Mouse (Mus musculus) embryonic stem cell, embryonic (primary cell): ENCODE data around the gene Cacnb1.

ENCODE experiments used
- CTCF ChIA-PET, 4 experiments: fragments of 300-600 bp in 2 of 4; fragments of 350-600 bp in 2 of 4; sonication (Branson Sonifier 250); formaldehyde crosslinking; loops; one replicate each; lab custom pipeline; 2022; ENCODE audit warnings: inconsistent platforms in 2 of 4; lab: Charles Lee
- POLR2A ChIA-PET, 4 experiments: fragments of 300-600 bp in 2 of 4; fragments of 350-600 bp in 2 of 4; sonication (Branson Sonifier 250); formaldehyde crosslinking; loops; one replicate each; lab custom pipeline; 2022; ENCODE audit warnings: antibody characterized with exemption in 4 of 4, inconsistent platforms in 1 of 4; lab: Charles Lee

Cacnb1 gene

GRCm38 (mm10) chr11:98049672-98050519, 27.1 kb upstream of the Cacnb1 start:
- ChIA-PET POLR2A (interaction anchor here in 3 of 4 experiments (0.6 to 3.5 kb wide), 14 partner anchors 8 to 1936 kb away, joined by 3 to 36 read pairs (median 4); partner anchors contain the start of gene Psmb3 (in 1 of the 3)), CTCF (no interaction called here)

GRCm38 (mm10) chr11:98047745-98048144, 24.9 kb upstream of the Cacnb1 start:
- CTCF ChIA-PET, result interaction anchor here in 1 of 4 experiments (1.0 kb wide), 1 partner anchor 16 kb away, joined by 3 read pairs; no protein-coding TSS in a partner anchor

GRCm38 (mm10) chr11:98046466-98046865, 23.6 kb upstream of the Cacnb1 start:
- ChIA-PET POLR2A (interaction anchor here in 2 of 4 experiments (0.6 to 9.3 kb wide), 8 partner anchors 11 to 44 kb away, joined by 3 to 138 read pairs (median 4); partner anchors contain the start of gene Rpl19 (in 2 of the 2)), CTCF (interaction anchor here in 1 of 4 experiments (0.7 kb wide), 1 partner anchor 44 kb away, joined by 3 read pairs; no protein-coding TSS in a partner anchor)

More at GRCm38 (mm10) chr11:98047745-98048144, 24.9 kb upstream of the Cacnb1 start:
- POLR2A ChIA-PET, result interaction anchor here in 1 of 4 experiments (1.0 to 1.5 kb wide), 2 partner anchors 12 to 13 kb away, joined by 3 to 4 read pairs; no protein-coding TSS in a partner anchor

GRCm38 (mm10) chr11:98045596-98045995, 22.8 kb upstream of the Cacnb1 start:
- POLR2A ChIA-PET, result interaction anchor here (0.6 to 9.3 kb wide), 10 partner anchors 10 to 75 kb away, joined by 3 to 138 read pairs (median 5); partner anchors contain the start of gene Rpl19 (in 2 of the 4)
- CTCF ChIA-PET, result interaction anchor here in 1 of 4 experiments (1.8 kb wide), 1 partner anchor 30 kb away, joined by 4 read pairs; no protein-coding TSS in a partner anchor

GRCm38 (mm10) chr11:98044074-98044473, 21.2 kb upstream of the Cacnb1 start:
- ChIA-PET CTCF (interaction anchor here (0.5 to 2.1 kb wide), 14 partner anchors 9 to 299 kb away, joined by 3 to 9 read pairs (median 4); no protein-coding TSS in a partner anchor), POLR2A (interaction anchor here (0.6 to 9.3 kb wide), 41 partner anchors 8 to 544 kb away, joined by 3 to 138 read pairs (median 5); partner anchors contain the start of genes Rpl19 (in 4 of the 4), Stac2 (in 3 of the 4) and Cacnb1 (in 2 of the 4))

GRCm38 (mm10) chr11:98042741-98043140, 19.9 kb upstream of the Cacnb1 start:
- POLR2A ChIA-PET, result interaction anchor here (0.7 to 9.3 kb wide), 35 partner anchors 8 to 730 kb away, joined by 3 to 138 read pairs (median 5); partner anchors contain the start of genes Rpl19 (in 3 of the 4), Stac2 (in 3 of the 4), Cacnb1 (in 2 of the 4) and Arl5c (in 1 of the 4)
- CTCF ChIA-PET, result interaction anchor here in 3 of 4 experiments (0.6 to 2.1 kb wide), 11 partner anchors 10 to 337 kb away, joined by 3 to 9 read pairs (median 4); partner anchors contain the start of gene Cacnb1 (in 1 of the 3)

GRCm38 (mm10) chr11:98040975-98041374, 18.1 kb upstream of the Cacnb1 start:
- ChIA-PET POLR2A (interaction anchor here (0.7 to 9.3 kb wide), 22 partner anchors 9 to 243 kb away, joined by 3 to 138 read pairs (median 4); partner anchors contain the start of genes Rpl19 (in 2 of the 4), Stac2 (in 2 of the 4) and Lasp1 (in 1 of the 4)), CTCF (interaction anchor here (0.6 to 1.4 kb wide), 7 partner anchors 9 to 1376 kb away, joined by 3 to 5 read pairs (median 4); no protein-coding TSS in a partner anchor)

- ChIA-PET POLR2A (interaction anchor here in 3 of 4 experiments (0.6 to 9.3 kb wide), 10 partner anchors 9 to 37 kb away, joined by 3 to 138 read pairs (median 4); partner anchors contain the start of genes Rpl19 (in 3 of the 3) and Cacnb1 (in 1 of the 3)), CTCF (interaction anchor here in 2 of 4 experiments (0.6 to 1.4 kb wide), 2 partner anchors 36 to 401 kb away, joined by 3 to 4 read pairs; no protein-coding TSS in a partner anchor)
Measured at GRCm38 (mm10) chr11:98037871-98038270, 15.0 kb upstream of the Cacnb1 start.

GRCm38 (mm10) chr11:98035977-98036377, 13.1 kb upstream of the Cacnb1 start:
- CTCF ChIA-PET, result interaction anchor here (0.5 to 2.4 kb wide), 9 partner anchors 13 to 469 kb away, joined by 3 to 9 read pairs (median 4); partner anchors contain the start of gene Cacnb1 (in 1 of the 4)
- POLR2A ChIA-PET, result interaction anchor here (0.5 to 2.9 kb wide), 36 partner anchors 7 to 229 kb away, joined by 3 to 28 read pairs (median 5); partner anchors contain the start of genes Rpl19 (in 4 of the 4), Stac2 (in 3 of the 4), Cdk12 (in 2 of the 4) and Fbxl20 (in 1 of the 4)

GRCm38 (mm10) chr11:98034840-98035239, 12.0 kb upstream of the Cacnb1 start:
- POLR2A ChIA-PET, result interaction anchor here in 3 of 4 experiments (0.6 to 2.9 kb wide), 20 partner anchors 8 to 1339 kb away, joined by 3 to 28 read pairs (median 4); partner anchors contain the start of genes Stac2 (in 3 of the 3), Rpl19 (in 2 of the 3) and Cacnb1 (in 1 of the 3)
- CTCF ChIA-PET, result interaction anchor here in 3 of 4 experiments (0.5 to 2.4 kb wide), 9 partner anchors 9 to 159 kb away, joined by 3 to 9 read pairs (median 5); partner anchors contain the start of gene Med1 (in 1 of the 3)

GRCm38 (mm10) chr11:98034061-98034460, 11.2 kb upstream of the Cacnb1 start:
- POLR2A ChIA-PET, result interaction anchor here in 2 of 4 experiments (1.1 to 9.9 kb wide), 6 partner anchors 8 to 24 kb away, joined by 3 to 138 read pairs (median 5); no protein-coding TSS in a partner anchor
- CTCF ChIA-PET, result interaction anchor here in 3 of 4 experiments (0.6 to 2.4 kb wide), 7 partner anchors 10 to 434 kb away, joined by 3 to 13 read pairs (median 6); no protein-coding TSS in a partner anchor

GRCm38 (mm10) chr11:98031443-98031770, 8.6 kb upstream of the Cacnb1 start:
- ChIA-PET CTCF (interaction anchor here (0.5 to 2.0 kb wide), 27 partner anchors 8 to 601 kb away, joined by 3 to 15 read pairs (median 3); partner anchors contain the start of gene Cacnb1 (in 1 of the 4)), POLR2A (interaction anchor here (0.7 to 9.9 kb wide), 44 partner anchors 8 to 148 kb away, joined by 3 to 138 read pairs (median 5); partner anchors contain the start of genes Stac2 (in 3 of the 4), Cacnb1 (in 2 of the 4) and Fbxo47 (in 1 of the 4))

- ChIA-PET CTCF (interaction anchor here (0.5 to 2.0 kb wide), 26 partner anchors 8 to 600 kb away, joined by 3 to 15 read pairs (median 4); partner anchors contain the start of gene Cacnb1 (in 1 of the 4)), POLR2A (interaction anchor here (0.7 to 9.9 kb wide), 44 partner anchors 8 to 147 kb away, joined by 3 to 138 read pairs (median 5); partner anchors contain the start of genes Stac2 (in 3 of the 4), Cacnb1 (in 2 of the 4) and Fbxo47 (in 1 of the 4))
Measured at GRCm38 (mm10) chr11:98030701-98031442, 8.0 kb upstream of the Cacnb1 start.

GRCm38 (mm10) chr11:98027785-98028184, 5.0 kb upstream of the Cacnb1 start:
- ChIA-PET CTCF (interaction anchor here in 1 of 4 experiments (0.7 kb wide), 1 partner anchor 371 kb away, joined by 6 read pairs; no protein-coding TSS in a partner anchor), POLR2A (interaction anchor here (0.7 to 9.9 kb wide), 58 partner anchors 8 to 410 kb away, joined by 3 to 138 read pairs (median 10); partner anchors contain the start of genes Fbxl20 (in 2 of the 4), Stac2 (in 2 of the 4), Cacnb1 (in 1 of the 4) and Lasp1 (in 1 of the 4))

- ChIA-PET CTCF (interaction anchor here in 1 of 4 experiments (0.6 to 1.0 kb wide), 2 partner anchors 33 to 315 kb away, joined by 3 read pairs; no protein-coding TSS in a partner anchor), POLR2A (interaction anchor here (0.5 to 9.9 kb wide), 79 partner anchors 8 to 515 kb away, joined by 3 to 138 read pairs (median 6); partner anchors contain the start of genes B230217C12Rik (in 2 of the 4), Fbxl20 (in 2 of the 4), Stac2 (in 2 of the 4) and Arl5c (in 1 of the 4))
Measured at GRCm38 (mm10) chr11:98027297-98027688, 4.5 kb upstream of the Cacnb1 start.
